Mouse (Mus musculus) intestine, embryonic 15.5 days (tissue): ENCODE results near the gene Arpc4. TPM values are rescaled to one million over a fixed set of nuclear protein-coding genes. Genes with fewer than 3 reads are reported as not detected.

Source experiments
- ATAC-seq: fragments of 200-750 bp; cut with Nextera tagmentation; 2 replicates; pipeline ENCODE4 v1.8.0; 2017; ENCODE audit warnings: moderate TSS enrichment, moderate library complexity
- H3K27ac ChIP-seq: fragments of 300-500 bp; sonication (generic); 2 replicates; pipeline ENCODE4 v1.5.1; 2015; ENCODE audit warnings: mild to moderate bottlenecking, inconsistent platforms
- H3K27me3 ChIP-seq: fragments of 300-500 bp; sonication (generic); replicated peaks from 2 replicates; pipeline ENCODE4 v1.6.1; 2015; ENCODE audit warnings: inconsistent platforms
- H3K36me3 ChIP-seq: fragments of 300-500 bp; sonication (generic); 2 replicates; pipeline ENCODE4 v1.6.1; 2015; ENCODE audit warnings: inconsistent platforms
- H3K4me1 ChIP-seq: fragments of 300-500 bp; sonication (generic); replicated peaks from 2 replicates; pipeline ENCODE4 v1.6.1; 2015; ENCODE audit warnings: inconsistent platforms
- H3K4me2 ChIP-seq: fragments of 300-500 bp; sonication (generic); replicated peaks from 2 replicates; pipeline ENCODE4 v1.6.1; 2015; ENCODE audit warnings: mild to moderate bottlenecking, inconsistent platforms
- H3K4me3 ChIP-seq: fragments of 300-500 bp; sonication (generic); replicated peaks from 2 replicates; pipeline ENCODE4 v1.5.1; 2015; ENCODE audit warnings: inconsistent platforms
- H3K9ac ChIP-seq: fragments of 300-500 bp; sonication (generic); 2 replicates; pipeline ENCODE4 v1.6.1; 2015; ENCODE audit warnings: inconsistent platforms
- H3K9me3 ChIP-seq: fragments of 300-500 bp; sonication (generic); 2 replicates; pipeline ENCODE4 v1.6.1; 2016; ENCODE audit warnings: inconsistent platforms
- WGBS: fragments of 180-500 bp; shearing (Covaris S2); methylation state at CpG from one replicate; pipeline ENCODE4 v1.1.7; 2015; 5-methylcytosine and 5-hydroxymethylcytosine counted together
- polyA plus RNA-seq: library from polyadenylated mRNA; unstranded; fragments of >200 nt; fragmentation: Nextera tagmentation; extraction: Ambion mirVana; gene quantifications from 2 replicates; pipeline ENCODE4 v1.2.1, GENCODE M21; 2015

Gene Arpc4
- polyA plus RNA-seq, 1 experiment from 2014 or later: 427 TPM

- Histone ChIP-seq H3K36me3 (0 out of 2 replicates have a peak, but pooled peaks cover 12% of the 10 kb centered on the region), H3K27ac (peak within 1 kb of the TSS; percentile 49), H3K4me2 (peak within 1 kb of the TSS; percentile 84), H3K27me3 (no peaks in the 10 kb centered on the region), H3K4me3 (peak within 1 kb of the TSS; percentile 72), H3K9me3 (no peaks in the 10 kb centered on the region), H3K4me1 (peaks cover 20% of the 10 kb centered on the region), H3K9ac (peak within 1 kb of the TSS; percentile 94)
- WGBS: 11% methylated on average over 32 of the region's 32 CpGs
- peak; percentile 94 for ATAC-seq
Measured at GRCm38 (mm10) chr6:113343177-113344092, 34.5 kb upstream of the Arpc4 start, which contains the start of gene Camk1. Camk1 (minus strand) TSS chr6:113343984.

GRCm38 (mm10) chr6:113344321-113344720 lies 33.6 kb upstream of the Arpc4 start:
- WGBS: 39% methylated on average over 2 of the region's 2 CpGs
- Histone ChIP-seq H3K4me2 (peak overlapping the region; percentile 84), H3K27ac (no peak overlapping the region), H3K27me3 (no peaks in the 10 kb centered on the region), H3K36me3 (0 out of 2 replicates have a peak, but pooled peaks cover 8% of the 10 kb centered on the region), H3K4me1 (peaks cover 20% of the 10 kb centered on the region), H3K9ac (no peak overlapping the region), H3K9me3 (no peaks in the 10 kb centered on the region), H3K4me3 (peak overlapping the region; percentile 72; the same call in 1 of the 2 replicates)
- peak; percentile 7; the same call in 1 of the 2 replicates for ATAC-seq

- H3K27me3 ChIP-seq: no peaks in the 10 kb centered on the region
- no peak overlapping the region for H3K9ac ChIP-seq
- ATAC-seq: no peak
- H3K4me1 ChIP-seq: peaks cover 16% of the 10 kb centered on the region
- no peaks in the 10 kb centered on the region for H3K36me3 ChIP-seq
- no peak overlapping the region for H3K4me3 ChIP-seq
- WGBS: 66% methylated on average over 4 of the region's 4 CpGs
- no peak overlapping the region for H3K4me2 ChIP-seq
- H3K9me3 ChIP-seq: no peaks in the 10 kb centered on the region
- no peak overlapping the region for H3K27ac ChIP-seq
Measured at GRCm38 (mm10) chr6:113346897-113347296, 31.0 kb upstream of the Arpc4 start.

GRCm38 (mm10) chr6:113350538-113350937 lies 27.4 kb upstream of the Arpc4 start:
- Histone ChIP-seq H3K9ac (no peak overlapping the region), H3K4me1 (no peaks in the 10 kb centered on the region), H3K4me3 (no peak overlapping the region), H3K27ac (no peak overlapping the region), H3K9me3 (no peaks in the 10 kb centered on the region), H3K27me3 (no peaks in the 10 kb centered on the region), H3K4me2 (no peak overlapping the region), H3K36me3 (no peaks in the 10 kb centered on the region)
- ATAC-seq: peak; percentile 69

- Histone ChIP-seq H3K27me3 (no peaks in the 10 kb centered on the region), H3K4me2 (no peak overlapping the region), H3K36me3 (no peaks in the 10 kb centered on the region), H3K4me1 (no peaks in the 10 kb centered on the region), H3K27ac (no peak overlapping the region), H3K9me3 (no peaks in the 10 kb centered on the region), H3K4me3 (no peak overlapping the region), H3K9ac (no peak overlapping the region)
- 69% methylated on average over 1 of the region's 1 CpGs for WGBS
- ATAC-seq: no peak
Measured at GRCm38 (mm10) chr6:113351161-113351560, 26.8 kb upstream of the Arpc4 start.

- 44% methylated on average over 10 of the region's 10 CpGs for WGBS
- ATAC-seq: peak; percentile 20; the same call in 1 of the 2 replicates
Measured at GRCm38 (mm10) chr6:113351653-113352052, 26.3 kb upstream of the Arpc4 start.

GRCm38 (mm10) chr6:113352820-113353219 lies 25.1 kb upstream of the Arpc4 start:
- no peaks in the 10 kb centered on the region for H3K36me3 ChIP-seq
- no peak overlapping the region for H3K4me2 ChIP-seq
- no peak overlapping the region for H3K9ac ChIP-seq
- no peaks in the 10 kb centered on the region for H3K9me3 ChIP-seq
- no peak overlapping the region for H3K4me3 ChIP-seq
- WGBS: 84% methylated on average over 3 of the region's 3 CpGs
- no peaks in the 10 kb centered on the region for H3K27me3 ChIP-seq
- H3K27ac ChIP-seq: no peak overlapping the region
- no peak for ATAC-seq
- no peaks in the 10 kb centered on the region for H3K4me1 ChIP-seq

More at GRCm38 (mm10) chr6:113351653-113352052, 26.3 kb upstream of the Arpc4 start:
- Histone ChIP-seq H3K4me3 (no peak overlapping the region), H3K4me2 (no peak overlapping the region), H3K27me3 (no peaks in the 10 kb centered on the region), H3K36me3 (no peaks in the 10 kb centered on the region), H3K9ac (no peak overlapping the region), H3K9me3 (no peaks in the 10 kb centered on the region), H3K27ac (no peak overlapping the region), H3K4me1 (no peaks in the 10 kb centered on the region)

- no peaks in the 10 kb centered on the region for H3K4me1 ChIP-seq
- no peak overlapping the region for H3K9ac ChIP-seq
- no peaks in the 10 kb centered on the region for H3K36me3 ChIP-seq
- no peak for ATAC-seq
- H3K27me3 ChIP-seq: no peaks in the 10 kb centered on the region
- no peak overlapping the region for H3K27ac ChIP-seq
- 69% methylated on average over 3 of the region's 3 CpGs for WGBS
- H3K9me3 ChIP-seq: no peaks in the 10 kb centered on the region
- no peak overlapping the region for H3K4me3 ChIP-seq
- H3K4me2 ChIP-seq: no peak overlapping the region
Measured at GRCm38 (mm10) chr6:113353696-113354095, 24.2 kb upstream of the Arpc4 start.

- no peak overlapping the region for H3K4me2 ChIP-seq
- no peak overlapping the region for H3K9ac ChIP-seq
- no peaks in the 10 kb centered on the region for H3K4me1 ChIP-seq
- no peaks in the 10 kb centered on the region for H3K27me3 ChIP-seq
- H3K9me3 ChIP-seq: no peaks in the 10 kb centered on the region
- no peak for ATAC-seq
- H3K27ac ChIP-seq: no peak overlapping the region
- no peak overlapping the region for H3K4me3 ChIP-seq
- H3K36me3 ChIP-seq: no peaks in the 10 kb centered on the region
- 70% methylated on average over 4 of the region's 4 CpGs for WGBS
Measured at GRCm38 (mm10) chr6:113361476-113361875, 16.4 kb upstream of the Arpc4 start.

- Histone ChIP-seq H3K27ac (no peak overlapping the region), H3K36me3 (no peaks in the 10 kb centered on the region)
Measured at GRCm38 (mm10) chr6:113362241-113362640, 15.7 kb upstream of the Arpc4 start.

GRCm38 (mm10) chr6:113364518-113365135 lies 13.3 kb upstream of the Arpc4 start:
- H3K36me3 ChIP-seq: no peaks in the 10 kb centered on the region
- no peaks in the 10 kb centered on the region for H3K27me3 ChIP-seq
- no peak overlapping the region for H3K9ac ChIP-seq
- no peak for ATAC-seq
- H3K4me3 ChIP-seq: no peak overlapping the region
- WGBS: 65% methylated on average over 8 of the region's 8 CpGs
- H3K4me2 ChIP-seq: no peak overlapping the region
- H3K9me3 ChIP-seq: no peaks in the 10 kb centered on the region
- no peaks in the 10 kb centered on the region for H3K4me1 ChIP-seq
- H3K27ac ChIP-seq: no peak overlapping the region

More at GRCm38 (mm10) chr6:113362241-113362640, 15.7 kb upstream of the Arpc4 start:
- ATAC-seq: no peak
- 100% methylated on average over 1 of the region's 1 CpGs for WGBS
- no peaks in the 10 kb centered on the region for H3K4me1 ChIP-seq
- no peak overlapping the region for H3K9ac ChIP-seq
- no peak overlapping the region for H3K4me3 ChIP-seq
- H3K4me2 ChIP-seq: no peak overlapping the region
- no peaks in the 10 kb centered on the region for H3K27me3 ChIP-seq
- H3K9me3 ChIP-seq: no peaks in the 10 kb centered on the region

GRCm38 (mm10) chr6:113366639-113367038 lies 11.3 kb upstream of the Arpc4 start:
- 95% methylated on average over 6 of the region's 6 CpGs for WGBS
- ATAC-seq: no peak
- Histone ChIP-seq H3K4me2 (no peak overlapping the region), H3K4me1 (no peaks in the 10 kb centered on the region), H3K4me3 (no peak overlapping the region), H3K27ac (no peak overlapping the region), H3K27me3 (no peaks in the 10 kb centered on the region), H3K9ac (no peak overlapping the region), H3K36me3 (peaks cover 16% of the 10 kb centered on the region), H3K9me3 (no peaks in the 10 kb centered on the region)
